Mouse (Mus musculus): Measurements from ENCODE around the gene Klhl11.

DNA sequence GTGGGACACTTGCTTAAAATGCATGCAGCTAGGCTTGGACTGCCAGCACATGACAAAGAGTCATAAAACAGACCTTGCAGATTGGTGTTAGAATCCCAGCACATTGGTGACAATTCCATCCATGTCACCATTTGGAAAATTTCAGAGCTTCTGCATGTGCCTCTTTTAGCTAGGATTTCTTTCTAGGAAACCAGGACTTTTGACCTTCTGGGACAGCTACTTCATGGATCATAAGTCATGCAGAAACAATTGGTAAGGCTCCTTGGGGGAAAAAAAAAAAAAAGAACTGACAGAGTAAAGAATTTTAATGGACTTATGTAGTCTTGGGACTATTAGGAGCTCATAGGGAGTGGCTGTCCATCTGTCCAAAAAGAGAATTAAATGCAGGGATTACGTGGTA, 34.6 kb downstream of the Klhl11 start:
- TF ChIP-seq GATA1 (IDR thresholded peaks at IDR 0.05; ENCODE audit: borderline replicate concordance, low read length) (no peak), FLI1 (IDR thresholded peaks at IDR 0.05; ENCODE audit: low read length) (no peak)

Data from megakaryocyte, embryonic 14.5 days (primary cell).